Mouse (Mus musculus) testis, adult 2 months (tissue): ENCODE measurements around the gene 6430548M08Rik.

Experiments
- CTCF ChIP-seq: fragments of 200-500 bp; IDR thresholded peaks from 2 replicates; pipeline ENCODE4 v1.5.1; 2012; ENCODE audit warnings: low read depth, mild to moderate bottlenecking, inconsistent platforms, low read length, moderate library complexity; ENCODE audit not compliant: control insufficient read depth, insufficient read depth, insufficient replicate concordance
- POLR2A ChIP-seq: fragments of 200-500 bp; IDR thresholded peaks from 2 replicates; pipeline ENCODE4 v1.6.1; 2012; ENCODE audit warnings: low read depth, mild to moderate bottlenecking, inconsistent platforms, low read length, moderate library complexity; ENCODE audit not compliant: control insufficient read depth

GRCm38 (mm10) chr8:120135687-120136086 is 21.7 kb downstream of the 6430548M08Rik start:
- TF ChIP-seq CTCF = no peak
- no peak for TF ChIP-seq POLR2A
